Mouse (Mus musculus): Measurements from ENCODE around the gene Plxna1.

- TF ChIP-seq POLR2A (IDR thresholded peaks at IDR 0.05; ENCODE audit: low read depth, low read length) = no peak
- no peak for TF ChIP-seq CTCF (conservative IDR thresholded peaks at IDR 0.05; ENCODE audit: insufficient read depth, insufficient read length, low read depth, low read length)
Measured at GRCm38 (mm10) chr6:89311518-89311917, 50.9 kb downstream of the Plxna1 start.

All from kidney, adult 2 months (tissue).